Mouse (Mus musculus) cerebellum, postnatal 4 days (tissue): Measurements from ENCODE around the gene Phpt1.
"Not testable (repeated sequence)": the region's sequence is repeated elsewhere in the genome, so short reads cannot be mapped to it uniquely, and the experiment has no call there.

Experiments used
- DNase-seq, 2 experiments: peaks; one replicate each; pipeline ENCODE4 v3.0.0; 2022; ENCODE audit warnings: low spot score in 2 of 2, mixed read lengths in 1 of 2

The Phpt1 gene

GRCm38 (mm10) chr2:25560551-25560950 is 14.5 kb downstream of the Phpt1 start:
- no peak for DNase-seq

GRCm38 (mm10) chr2:25558774-25559173 is 16.2 kb downstream of the Phpt1 start:
- DNase-seq, result no peak

GRCm38 (mm10) chr2:25557964-25558360 is 17.1 kb downstream of the Phpt1 start:
- DNase-seq, result no peak

DNA sequence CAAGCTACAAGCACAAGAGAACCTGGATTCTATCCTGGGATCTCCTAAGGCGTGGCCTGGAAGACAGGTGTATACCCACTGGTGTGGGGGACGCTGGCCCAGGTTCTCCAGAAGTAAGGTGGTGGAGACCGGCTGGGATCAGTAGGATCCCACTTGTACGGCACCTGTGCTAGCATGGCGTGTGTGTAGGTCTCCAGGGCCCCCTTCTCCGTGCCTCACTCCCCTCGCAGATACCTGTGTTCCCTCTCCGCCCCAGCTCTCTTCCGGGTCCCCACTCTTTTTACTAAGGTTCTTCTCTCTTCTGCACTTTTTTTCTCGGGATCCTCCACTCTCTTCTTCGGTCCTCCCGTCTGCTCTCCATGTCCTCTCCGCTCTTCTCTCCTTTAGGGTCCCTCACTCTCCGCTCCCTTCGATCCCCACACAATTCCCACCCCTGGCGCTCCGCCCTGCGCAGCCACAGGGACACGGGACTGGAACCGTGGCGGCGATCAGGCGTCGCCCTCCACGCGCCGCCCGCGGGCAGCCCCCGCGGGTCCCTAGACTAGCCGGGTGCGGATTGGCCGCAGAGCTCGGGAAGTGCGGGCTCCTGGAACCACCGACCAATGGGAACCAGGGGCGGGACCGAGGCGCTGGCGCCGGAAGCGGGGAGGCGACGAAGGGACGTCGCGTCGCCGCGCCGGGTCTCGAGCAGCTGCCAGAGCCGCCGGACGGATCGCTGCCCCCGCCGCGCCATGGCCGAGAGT is 17.6 kb downstream of the Phpt1 start, which contains the start of gene Edf1:
TSS of gene Edf1 (plus strand) at position 627 of the 743 bp plus-strand sequence.
- DNase-seq, result peak; percentile 84 to 93

DNA sequence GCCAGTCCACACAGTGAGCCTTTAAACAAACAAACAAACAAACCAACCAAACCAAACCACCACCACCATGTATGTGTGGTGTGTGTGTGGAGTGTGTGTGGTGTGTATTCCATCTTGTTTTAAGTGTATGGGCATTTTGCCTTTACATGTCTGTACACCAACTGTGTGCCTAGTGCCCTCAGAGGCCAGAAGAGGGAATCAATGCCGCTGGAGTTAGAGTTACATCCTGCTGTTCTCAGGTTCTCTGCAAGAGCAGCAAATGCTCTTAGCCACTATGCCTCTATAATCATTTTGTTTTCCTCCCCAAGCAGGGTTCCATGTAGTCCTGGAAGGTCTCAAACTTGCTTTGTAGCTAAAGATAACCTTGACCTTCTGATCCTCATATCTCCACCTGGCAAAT is 18.7 kb downstream of the Phpt1 start:
- DNase-seq, result no peak

DNA sequence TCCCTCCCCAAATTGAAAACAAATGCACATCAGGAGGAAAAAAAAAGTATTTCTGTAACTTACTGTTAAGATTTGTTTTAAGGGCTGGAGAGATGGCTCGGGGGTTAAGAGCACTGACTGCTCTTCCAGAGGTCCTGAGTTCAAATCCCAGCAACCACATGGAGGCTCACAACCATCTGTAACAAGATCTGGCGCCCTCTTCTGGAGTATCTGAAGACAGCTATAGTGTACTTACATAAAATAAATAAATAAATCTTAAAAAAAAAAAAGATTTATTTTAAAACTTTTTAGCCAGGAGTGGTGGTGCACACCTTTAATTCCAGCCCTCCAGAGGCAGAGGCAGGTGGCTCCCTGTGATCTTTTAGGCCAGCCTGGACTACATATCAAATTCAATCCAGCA is 19.5 kb downstream of the Phpt1 start:
- DNase-seq, result not testable (repeated sequence)

GRCm38 (mm10) chr2:25553171-25553786 is 21.7 kb downstream of the Phpt1 start:
- not testable (repeated sequence) for DNase-seq

- DNase-seq, result peak in 1 of 2 experiments; percentile 42
Observed at GRCm38 (mm10) chr2:25551186-25551585, 23.8 kb downstream of the Phpt1 start.

GRCm38 (mm10) chr2:25549021-25549991 is 25.7 kb downstream of the Phpt1 start:
- DNase-seq, result no peak

DNA sequence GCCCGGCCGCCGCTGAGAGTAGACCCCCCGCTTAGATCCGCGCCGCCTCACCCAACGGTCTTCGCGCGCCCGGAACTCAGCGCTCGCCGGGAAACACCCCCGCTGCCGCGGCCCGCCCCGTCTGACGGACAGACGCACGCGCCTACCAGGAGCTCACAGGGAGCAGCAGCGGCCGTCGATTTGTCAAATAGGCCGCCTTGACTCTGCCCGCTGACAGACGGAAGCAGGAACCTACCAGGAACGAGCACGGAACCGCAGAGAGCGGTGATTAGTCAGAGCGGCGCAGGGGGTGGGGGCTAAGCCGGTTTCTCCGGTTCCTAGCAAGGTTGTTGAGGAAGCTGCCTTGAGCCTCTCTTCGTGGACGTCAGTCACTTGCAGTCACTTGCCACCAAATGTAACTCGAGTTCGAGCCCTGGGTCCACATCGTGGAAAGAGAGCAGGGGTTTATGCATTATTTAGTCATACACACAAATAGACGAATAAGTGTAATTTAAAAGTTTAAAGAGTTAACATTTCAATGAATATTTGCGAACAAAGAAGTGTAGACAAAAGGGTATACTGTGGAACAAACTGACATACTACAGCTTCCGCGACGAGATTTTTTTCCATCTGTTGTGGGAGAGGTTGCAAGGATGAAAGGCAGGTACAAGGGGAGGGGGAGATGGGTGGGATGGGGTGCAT is 28.1 kb downstream of the Phpt1 start, which contains the start of gene Traf2:
TSS of gene Traf2 (minus strand) at position 130 of the 681 bp plus-strand sequence.
- peak; percentile 96 to 99 for DNase-seq

- no peak for DNase-seq
Observed at GRCm38 (mm10) chr2:25545996-25546810, 28.8 kb downstream of the Phpt1 start.

GRCm38 (mm10) chr2:25541644-25542367 is 33.2 kb downstream of the Phpt1 start:
- no peak for DNase-seq

DNA sequence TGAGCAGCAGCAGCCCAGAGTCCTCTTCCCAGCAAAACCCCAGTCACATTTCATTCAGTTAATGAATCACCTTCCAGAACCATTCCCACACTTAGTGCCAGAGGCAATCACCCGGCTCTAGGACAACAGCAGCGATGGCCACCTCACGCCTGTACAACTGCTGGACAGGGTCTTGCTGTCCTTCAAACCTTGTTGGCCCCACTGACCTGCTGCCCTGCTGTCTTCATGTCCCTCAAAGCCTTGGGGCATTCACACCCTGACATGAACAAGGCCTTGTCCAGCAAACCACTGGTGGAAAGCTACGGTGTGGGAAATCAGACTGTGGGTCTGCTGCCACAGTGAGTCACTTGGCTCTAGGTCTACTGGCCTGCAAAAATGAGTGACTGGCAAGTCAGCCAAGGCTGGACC is 34.5 kb downstream of the Phpt1 start:
- DNase-seq, result no peak

DNA sequence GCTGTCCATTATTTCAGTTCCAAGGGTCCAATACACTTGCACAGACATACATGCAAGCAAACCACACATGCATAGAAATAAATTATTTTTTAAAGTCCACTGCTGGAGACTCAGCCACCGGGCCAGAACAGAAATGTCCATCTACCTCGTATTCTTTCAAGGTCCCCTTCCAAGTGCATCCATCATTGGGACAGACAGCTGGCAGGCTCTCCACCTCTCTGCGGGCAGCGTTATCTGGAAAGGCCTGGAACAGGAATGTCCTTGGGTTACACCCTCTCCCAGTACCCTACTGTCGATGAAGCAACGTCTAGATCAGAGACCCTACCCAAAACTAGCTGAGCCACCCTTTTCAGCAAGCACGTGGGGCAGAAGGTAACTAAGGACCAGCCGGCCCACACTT is 38.5 kb downstream of the Phpt1 start:
- no peak for DNase-seq

- no peak for DNase-seq
Observed at GRCm38 (mm10) chr2:25534866-25535182, 40.2 kb downstream of the Phpt1 start.

- DNase-seq, result peak in 1 of 2 experiments; percentile 32
Observed at GRCm38 (mm10) chr2:25534178-25534865, 40.7 kb downstream of the Phpt1 start.

DNA sequence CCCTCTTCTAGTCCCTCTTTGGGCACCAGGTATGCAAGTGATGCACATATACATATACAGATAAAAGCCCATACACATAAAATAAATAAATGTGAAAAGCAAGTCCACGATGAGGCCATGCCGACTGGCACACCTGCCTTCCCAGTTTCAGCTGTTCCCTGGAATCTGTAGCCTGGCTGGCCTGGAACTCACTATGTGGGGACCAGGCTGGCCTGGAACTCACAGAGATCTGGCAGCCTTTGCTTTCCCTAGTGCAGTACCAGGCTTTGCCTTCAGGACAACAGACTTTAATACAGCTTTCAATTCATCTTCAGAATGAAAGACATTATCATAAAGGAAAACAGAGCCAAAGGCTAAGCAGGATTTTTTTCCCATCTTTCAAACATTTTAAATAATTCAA is 41.3 kb downstream of the Phpt1 start:
- no peak for DNase-seq

GRCm38 (mm10) chr2:25526510-25527302 is 48.3 kb downstream of the Phpt1 start:
- DNase-seq, result no peak
